Mouse (Mus musculus) cerebellum, adult 2 months (tissue): Measurements from ENCODE around the gene Tmem9.

Experiments
- CTCF ChIP-seq: fragments of 200-500 bp; IDR thresholded peaks from 2 replicates; pipeline ENCODE4 v1.5.1; 2011; ENCODE audit warnings: low read depth, mild to moderate bottlenecking, control low read depth, low read length, moderate library complexity, borderline replicate concordance; ENCODE audit not compliant: insufficient read depth
- POLR2A ChIP-seq: fragments of 200-500 bp; IDR thresholded peaks from 2 replicates; pipeline ENCODE4 v1.6.1; 2011; ENCODE audit warnings: low read length, control low read depth, borderline replicate concordance; ENCODE audit not compliant: insufficient read depth

GRCm38 (mm10) chr1:136066621-136067020 lies 58.7 kb downstream of the Tmem9 start:
- TF ChIP-seq CTCF (no peak), POLR2A (no peak)
